Comparison of ENCODE assay signal across 14 mouse cellular contexts in genomic region chr3:156351727-156352126, GRCm38 (mm10).
DNase-seq lines count a peak whose midpoint lies in the region; ATAC-seq and TF ChIP-seq lines count a peak whose summit lies in the region.
"Had no signal": no experiment of that assay in that cellular context is flagged by ENCODE, and none has a peak within 500 bp of the region (broad histone marks: within the 10 kb centered on the region; RNA-seq: fewer than 3 reads in every experiment).

No protein-coding gene starts in this region.

- H3K9me3 ChIP-seq in midbrain, embryonic 11.5 days (ENCODE audit: control insufficient read depth, low read length) = no peaks in the 10 kb centered on the region
- no peaks in the 10 kb centered on the region for H3K9me3 ChIP-seq in midbrain, embryonic 16.5 days (replicated peaks; ENCODE audit: control insufficient read depth, low read length, poor library complexity, severe bottlenecking)
- H3K9me3 ChIP-seq: embryonic facial prominence, embryonic 13.5 days; forebrain, embryonic 13.5 days; intestine, embryonic 15.5 days; midbrain, embryonic 13.5 days had no signal

- intact Hi-C loops in heart, adult 2 months (cut with DNase I) = no loop called here
- intact Hi-C loops in gastrocnemius, adult 2 months (cut with DNase I) = no loop called here

- H3K4me3 ChIP-seq in heart, adult 2 months = no peak overlapping the region
- no peak overlapping the region for H3K4me3 ChIP-seq in midbrain, embryonic 11.5 days (ENCODE audit: low read depth, low read length)
- H3K4me3 ChIP-seq in midbrain, embryonic 16.5 days (ENCODE audit: low read depth, low read length) = no peak overlapping the region
- H3K4me3 ChIP-seq in gastrocnemius, adult 2 months = no peak overlapping the region
- H3K4me3 ChIP-seq: embryonic facial prominence, embryonic 13.5 days; forebrain, embryonic 13.5 days; intestine, embryonic 15.5 days; midbrain, embryonic 13.5 days had no signal

- no peak overlapping the region for H3K9ac ChIP-seq in heart, adult 2 months (ENCODE audit: low read depth, low read length)
- no peak overlapping the region for H3K9ac ChIP-seq in midbrain, embryonic 11.5 days (ENCODE audit: low read length)
- H3K9ac ChIP-seq in midbrain, embryonic 16.5 days (ENCODE audit: low read depth, low read length) = no peak overlapping the region
- H3K9ac ChIP-seq: embryonic facial prominence, embryonic 13.5 days; forebrain, embryonic 13.5 days; intestine, embryonic 15.5 days; midbrain, embryonic 13.5 days had no signal

- DNase-seq in heart, postnatal 4 days = peak; percentile 15
- no peak for DNase-seq in heart, adult 2 months
- DNase-seq in midbrain, embryonic 11.5 days (ENCODE audit: low spot score, missing footprints) = no peak
- peak; percentile 13 to 28 for DNase-seq in cerebellum, adult 18-20 months
- DNase-seq in spleen, adult 12 weeks (ENCODE audit: low spot score) = no peak
- DNase-seq in gastrocnemius, adult 2 months = no peak
- DNase-seq: gastrocnemius, postnatal 14 days; heart, postnatal 10 days had no signal

- H3K27ac ChIP-seq in heart, adult 2 months = no peak overlapping the region
- H3K27ac ChIP-seq in midbrain, embryonic 11.5 days (ENCODE audit: low read depth, low read length) = no peak overlapping the region
- H3K27ac ChIP-seq in midbrain, embryonic 16.5 days (ENCODE audit: low read length) = no peak overlapping the region
- H3K27ac ChIP-seq in gastrocnemius, adult 2 months = no peak overlapping the region
- H3K27ac ChIP-seq: embryonic facial prominence, embryonic 13.5 days; forebrain, embryonic 13.5 days; intestine, embryonic 15.5 days; midbrain, embryonic 13.5 days had no signal

- WGBS in heart, adult 2 months = 68% methylated on average over 4 of the region's 4 CpGs
- 59% methylated on average over 4 of the region's 4 CpGs for WGBS in midbrain, embryonic 11.5 days
- WGBS in midbrain, embryonic 16.5 days = 65% methylated on average over 4 of the region's 4 CpGs

- no peak overlapping the region for H3K4me2 ChIP-seq in midbrain, embryonic 11.5 days
- H3K4me2 ChIP-seq in midbrain, embryonic 16.5 days (ENCODE audit: low read length) = no peak overlapping the region
- H3K4me2 ChIP-seq: embryonic facial prominence, embryonic 13.5 days; forebrain, embryonic 13.5 days; intestine, embryonic 15.5 days; midbrain, embryonic 13.5 days had no signal

- no peaks in the 10 kb centered on the region for H3K4me1 ChIP-seq in heart, adult 2 months (ENCODE audit: control insufficient read depth, insufficient read depth, low read length)
- H3K4me1 ChIP-seq in midbrain, embryonic 11.5 days (ENCODE audit: control insufficient read depth, insufficient read depth, low read length) = no peaks in the 10 kb centered on the region
- no peaks in the 10 kb centered on the region for H3K4me1 ChIP-seq in midbrain, embryonic 16.5 days (ENCODE audit: control insufficient read depth, insufficient read depth, low read length)
- H3K4me1 ChIP-seq: embryonic facial prominence, embryonic 13.5 days; forebrain, embryonic 13.5 days; intestine, embryonic 15.5 days; midbrain, embryonic 13.5 days had no signal

- ATAC-seq in midbrain, embryonic 11.5 days (ENCODE audit: low FRiP score) = 0 out of 2 replicates have a peak, but pooled peaks have one; percentile 24
- no peak for ATAC-seq in midbrain, embryonic 16.5 days
- ATAC-seq in megakaryocyte progenitor cell, adult 5-6 weeks (replicated peaks; ENCODE audit: poor library complexity) = peak; percentile 48; the same call in 1 of the 2 replicates
- ATAC-seq: forebrain, embryonic 13.5 days; intestine, embryonic 15.5 days; midbrain, embryonic 13.5 days had no signal

- no peak for TF ChIP-seq EP300 in heart, adult 2 months (IDR thresholded peaks at IDR 0.05; ENCODE audit: insufficient read depth, low read depth, low read length)

- TF ChIP-seq POLR2A in heart, adult 2 months (IDR thresholded peaks at IDR 0.05; ENCODE audit: insufficient read depth, low read depth, low read length) = no peak

- no peaks in the 10 kb centered on the region for H3K27me3 ChIP-seq in heart, adult 2 months (ENCODE audit: control insufficient read depth, insufficient read depth, low read length)
- no peaks in the 10 kb centered on the region for H3K27me3 ChIP-seq in midbrain, embryonic 11.5 days (ENCODE audit: control insufficient read depth, insufficient read depth, low read length)
- no peaks in the 10 kb centered on the region for H3K27me3 ChIP-seq in midbrain, embryonic 16.5 days (ENCODE audit: control insufficient read depth, insufficient read depth, low read depth, low read length)
- H3K27me3 ChIP-seq: embryonic facial prominence, embryonic 13.5 days; forebrain, embryonic 13.5 days; intestine, embryonic 15.5 days; midbrain, embryonic 13.5 days had no signal

- H3K79me2 ChIP-seq in heart, adult 2 months (replicated peaks; ENCODE audit: control insufficient read depth, insufficient read depth, low read length) = no peaks in the 10 kb centered on the region

- H3K36me3 ChIP-seq in heart, adult 2 months (ENCODE audit: control insufficient read depth, insufficient read depth, low read length) = no peaks in the 10 kb centered on the region
- H3K36me3 ChIP-seq in midbrain, embryonic 11.5 days (ENCODE audit: control insufficient read depth, insufficient read depth, low read length) = no peaks in the 10 kb centered on the region
- H3K36me3 ChIP-seq in midbrain, embryonic 16.5 days (ENCODE audit: control insufficient read depth, insufficient read depth, low read length) = no peaks in the 10 kb centered on the region
- H3K36me3 ChIP-seq: embryonic facial prominence, embryonic 13.5 days; intestine, embryonic 15.5 days; midbrain, embryonic 13.5 days had no signal

- no peak for TF ChIP-seq CTCF in heart, adult 2 months (IDR thresholded peaks at IDR 0.05)
- no peak for TF ChIP-seq CTCF in gastrocnemius, adult 2 months (IDR thresholded peaks at IDR 0.05)

Comparison
In these comparisons a context has a peak if more than half of its experiments do, and no peak if none do; other contexts are left out.
1. DNase-seq: peak in heart, postnatal 4 days (single experiment) and cerebellum, adult 18-20 months (2 of 2); none in heart, adult 2 months (0 of 2), midbrain, embryonic 11.5 days (single experiment), spleen, adult 12 weeks (single experiment) and gastrocnemius, adult 2 months (single experiment).